Mouse (Mus musculus) hindbrain, embryonic 11.5 days (tissue): ENCODE results near the gene Thrsp. TPM values are rescaled to one million over a fixed set of nuclear protein-coding genes. Genes with fewer than 3 reads are reported as not detected.
A peak's percentile ranks its signal among the peaks of the same experiment; 100 is the strongest.

Experiments used
- ATAC-seq: fragments of 200-750 bp; cut with Nextera tagmentation; 2 replicates; pipeline ENCODE4 v1.8.0; 2017; ENCODE audit warnings: mild to moderate bottlenecking, moderate TSS enrichment, moderate library complexity; ENCODE audit not compliant: low FRiP score
- DNase-seq: peaks from one replicate; pipeline ENCODE4 v3.0.0-alpha.2; 2015; ENCODE audit warnings: low spot score
- H3K27ac ChIP-seq: fragments of 300-500 bp; sonication (generic); 2 replicates; pipeline ENCODE4 v1.5.1; 2014; ENCODE audit warnings: mild to moderate bottlenecking, low read depth, low read length
- H3K27me3 ChIP-seq: fragments of 300-500 bp; sonication (generic); 2 replicates; pipeline ENCODE4 v1.6.1; 2014; ENCODE audit warnings: mild to moderate bottlenecking, low read length, moderate library complexity, mixed read lengths; ENCODE audit not compliant: control insufficient read depth, insufficient read depth
- H3K36me3 ChIP-seq: fragments of 300-500 bp; sonication (generic); 2 replicates; pipeline ENCODE4 v1.6.1; 2014; ENCODE audit warnings: mild to moderate bottlenecking, low read length, moderate library complexity, mixed read lengths; ENCODE audit not compliant: control insufficient read depth, insufficient read depth
- H3K4me1 ChIP-seq: fragments of 300-500 bp; sonication (generic); replicated peaks from 2 replicates; pipeline ENCODE4 v1.6.1; 2014; ENCODE audit warnings: low read length, mixed read lengths; ENCODE audit not compliant: control insufficient read depth, insufficient read depth
- H3K4me2 ChIP-seq: fragments of 300-500 bp; sonication (generic); replicated peaks from 2 replicates; pipeline ENCODE4 v1.6.1; 2014; ENCODE audit warnings: mild to moderate bottlenecking, low read depth, low read length
- H3K4me3 ChIP-seq: fragments of 300-500 bp; sonication (generic); 2 replicates; pipeline ENCODE4 v1.5.1; 2014; ENCODE audit warnings: low read depth, low read length
- H3K9ac ChIP-seq: fragments of 300-500 bp; sonication (generic); 2 replicates; pipeline ENCODE4 v1.6.1; 2014; ENCODE audit warnings: low read depth, low read length
- H3K9me3 ChIP-seq: fragments of 300-500 bp; sonication (generic); 2 replicates; pipeline ENCODE4 v1.6.1; 2016; ENCODE audit warnings: low read length; ENCODE audit not compliant: control insufficient read depth
- WGBS: fragments of 180-500 bp; shearing (Covaris S2); extraction: QIAGEN DNeasy Blood & Tissue Kit; methylation state at CpG from one replicate; pipeline ENCODE4 v1.1.7; 2014; 5-methylcytosine and 5-hydroxymethylcytosine counted together
- polyA plus RNA-seq: library from polyadenylated mRNA; unstranded; fragments of >200 nt; fragmentation: Nextera tagmentation; extraction: Ambion mirVana; gene quantifications from 2 replicates; pipeline ENCODE4 v1.2.1, GENCODE M21; 2014

Gene Thrsp
- polyA plus RNA-seq, 1 experiment from 2014 or later, result 0.17 TPM

- no peak for DNase-seq
- Histone ChIP-seq H3K36me3 (no peaks in the 10 kb centered on the region), H3K4me1 (no peaks in the 10 kb centered on the region), H3K27me3 (no peaks in the 10 kb centered on the region), H3K4me3 (no peak overlapping the region), H3K9ac (no peak overlapping the region), H3K27ac (no peak overlapping the region), H3K4me2 (no peak overlapping the region), H3K9me3 (no peaks in the 10 kb centered on the region)
- ATAC-seq, result no peak
- WGBS, result 98% methylated on average over 2 of the region's 2 CpGs
Measured at GRCm38 (mm10) chr7:97411106-97411505, 6.4 kb downstream of the Thrsp start.

GRCm38 (mm10) chr7:97407145-97407544 is 10.4 kb downstream of the Thrsp start:
- WGBS, result 94% methylated on average over 10 of the region's 10 CpGs
- Histone ChIP-seq H3K4me2 (no peak overlapping the region), H3K4me3 (no peak overlapping the region), H3K9me3 (no peaks in the 10 kb centered on the region), H3K36me3 (no peaks in the 10 kb centered on the region), H3K4me1 (no peaks in the 10 kb centered on the region), H3K27ac (no peak overlapping the region), H3K9ac (no peak overlapping the region), H3K27me3 (no peaks in the 10 kb centered on the region)
- DNase-seq (no peak), ATAC-seq (no peak)

- Histone ChIP-seq H3K27me3 (no peaks in the 10 kb centered on the region), H3K4me3 (peak within 1 kb of the TSS; percentile 91), H3K4me2 (peak within 1 kb of the TSS; percentile 62), H3K9ac (peak within 1 kb of the TSS; percentile 96), H3K36me3 (no peaks in the 10 kb centered on the region), H3K27ac (peak within 1 kb of the TSS; percentile 68), H3K9me3 (no peaks in the 10 kb centered on the region), H3K4me1 (no peaks in the 10 kb centered on the region)
- WGBS, result under 1% methylated on average over 54 of the region's 54 CpGs
- peak; percentile 88 for DNase-seq
- ATAC-seq, result peak; percentile 92
Measured at GRCm38 (mm10) chr7:97399960-97400715, 17.4 kb downstream of the Thrsp start, which contains the start of gene Ndufc2. TSS of gene Ndufc2 (plus strand) at chr7:97400003.

- Histone ChIP-seq H3K9me3 (no peaks in the 10 kb centered on the region), H3K27ac (no peak overlapping the region), H3K4me3 (no peak overlapping the region), H3K27me3 (no peaks in the 10 kb centered on the region), H3K4me2 (no peak overlapping the region), H3K4me1 (no peaks in the 10 kb centered on the region), H3K36me3 (no peaks in the 10 kb centered on the region), H3K9ac (no peak overlapping the region)
- ATAC-seq (no peak), DNase-seq (no peak)
- WGBS, result 91% methylated on average over 6 of the region's 6 CpGs
Measured at GRCm38 (mm10) chr7:97398943-97399342, 18.6 kb downstream of the Thrsp start.

- Histone ChIP-seq H3K27ac (no peak overlapping the region), H3K27me3 (no peaks in the 10 kb centered on the region), H3K4me2 (no peak overlapping the region), H3K9me3 (no peaks in the 10 kb centered on the region), H3K4me3 (no peak overlapping the region), H3K4me1 (no peaks in the 10 kb centered on the region), H3K9ac (no peak overlapping the region), H3K36me3 (no peaks in the 10 kb centered on the region; the same call in 1 of the 2 replicates)
- DNase-seq, result no peak
- no peak for ATAC-seq
- WGBS, result 82% methylated on average over 2 of the region's 2 CpGs
Measured at GRCm38 (mm10) chr7:97394375-97394774, 23.2 kb downstream of the Thrsp start.

- Histone ChIP-seq H3K9me3 (no peaks in the 10 kb centered on the region), H3K9ac (no peak overlapping the region), H3K36me3 (no peaks in the 10 kb centered on the region; the same call in 1 of the 2 replicates), H3K4me1 (no peaks in the 10 kb centered on the region), H3K27me3 (no peaks in the 10 kb centered on the region), H3K4me2 (no peak overlapping the region), H3K4me3 (no peak overlapping the region), H3K27ac (no peak overlapping the region)
- ATAC-seq, result no peak
- WGBS, result 92% methylated on average over 6 of the region's 6 CpGs
- no peak for DNase-seq
Measured at GRCm38 (mm10) chr7:97392079-97392445, 25.5 kb downstream of the Thrsp start.

GRCm38 (mm10) chr7:97391293-97392078 is 26.0 kb downstream of the Thrsp start:
- Histone ChIP-seq H3K9ac (no peak overlapping the region), H3K4me2 (no peak overlapping the region), H3K27me3 (no peaks in the 10 kb centered on the region), H3K9me3 (no peaks in the 10 kb centered on the region), H3K4me1 (no peaks in the 10 kb centered on the region), H3K4me3 (no peak overlapping the region), H3K36me3 (no peaks in the 10 kb centered on the region; the same call in 1 of the 2 replicates), H3K27ac (no peak overlapping the region)
- peak; percentile 85 for ATAC-seq
- 79% methylated on average over 13 of the region's 13 CpGs for WGBS
- peak; percentile 16 for DNase-seq

- no peak overlapping the region for H3K4me2 ChIP-seq
- WGBS, result 92% methylated on average over 4 of the region's 4 CpGs
- DNase-seq, result no peak
- no peak overlapping the region for H3K9ac ChIP-seq
- H3K4me1 ChIP-seq, result no peaks in the 10 kb centered on the region
- peaks cover 5% of the 10 kb centered on the region for H3K36me3 ChIP-seq
- H3K9me3 ChIP-seq, result no peaks in the 10 kb centered on the region
- ATAC-seq, result no peak
- no peaks in the 10 kb centered on the region for H3K27me3 ChIP-seq
- H3K27ac ChIP-seq, result no peak overlapping the region
- H3K4me3 ChIP-seq, result no peak overlapping the region
Measured at GRCm38 (mm10) chr7:97388541-97388940, 29.0 kb downstream of the Thrsp start.
